Mouse (Mus musculus): ENCODE measurements around the gene Slco3a1.

DNA sequence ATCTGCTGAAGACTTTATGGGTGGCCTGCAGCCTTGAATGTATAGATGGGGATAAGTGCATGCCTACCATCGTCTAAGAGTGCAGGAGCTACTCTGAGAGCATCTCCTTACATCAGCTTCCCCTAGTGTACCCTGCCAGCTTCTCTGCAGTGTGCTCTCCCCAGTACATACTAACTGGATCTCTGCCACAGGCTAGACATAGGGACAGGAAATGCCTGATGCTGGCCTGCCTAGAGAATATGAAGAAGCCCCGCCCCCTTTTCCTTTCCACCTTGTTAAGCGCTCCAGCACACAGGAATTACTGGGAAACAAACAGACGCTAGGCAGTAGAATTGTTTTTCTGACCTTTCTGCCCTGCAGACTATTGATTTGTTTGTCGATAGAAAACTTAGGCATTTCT, 230.9 kb downstream of the Slco3a1 start:
- TF ChIP-seq CTCF (conservative IDR thresholded peaks at IDR 0.05; ENCODE audit: low read length) = no peak
- no peak for TF ChIP-seq POU5F1 (IDR thresholded peaks at IDR 0.05; ENCODE audit: borderline replicate concordance, low read length)
- TF ChIP-seq NANOG (IDR thresholded peaks at IDR 0.05; ENCODE audit: borderline replicate concordance, low read length) = no peak

Data from E14TG2a.4 (cell line).